ENCODE assay signal across 12 mouse cellular contexts in genomic region chr1:157036779-157037178, GRCm38 (mm10).
DNase-seq lines count a peak whose midpoint lies in the region; ATAC-seq lines count a peak whose summit lies in the region.
"Had no signal": no experiment of that assay in that cellular context is flagged by ENCODE, and none has a peak within 500 bp of the region (broad histone marks: within the 10 kb centered on the region; RNA-seq: fewer than 3 reads in every experiment).

No protein-coding gene starts in this region.

- no peak overlapping the region for H3K9ac ChIP-seq in embryonic facial prominence, embryonic 11.5 days (replicated peaks; ENCODE audit: low read length)
- no peak overlapping the region for H3K9ac ChIP-seq in midbrain, embryonic 11.5 days (ENCODE audit: low read length)
- H3K9ac ChIP-seq in midbrain, embryonic 16.5 days (ENCODE audit: low read depth, low read length): no peak overlapping the region
- H3K9ac ChIP-seq in forebrain, embryonic 15.5 days (replicated peaks): no peak overlapping the region
- H3K9ac ChIP-seq in midbrain, embryonic 14.5 days (replicated peaks; ENCODE audit: low read length): no peak overlapping the region
- H3K9ac ChIP-seq: liver, embryonic 14.5 days had no signal

- ATAC-seq in embryonic facial prominence, embryonic 11.5 days (replicated peaks; ENCODE audit: insufficient number of reproducible peaks, low FRiP score, low TSS enrichment, low read depth): no peak
- ATAC-seq in midbrain, embryonic 11.5 days (ENCODE audit: low FRiP score): no peak
- ATAC-seq in midbrain, embryonic 16.5 days: no peak
- no peak for ATAC-seq in forebrain, embryonic 15.5 days (replicated peaks)
- no peak for ATAC-seq in midbrain, embryonic 14.5 days (ENCODE audit: low FRiP score, low TSS enrichment)

- no peaks in the 10 kb centered on the region for H3K27me3 ChIP-seq in embryonic facial prominence, embryonic 11.5 days (ENCODE audit: control insufficient read depth, insufficient read depth, low read length)
- H3K27me3 ChIP-seq in embryonic facial prominence, embryonic 10.5 days (replicated peaks; ENCODE audit: low read depth, poor library complexity, severe bottlenecking): no peaks in the 10 kb centered on the region
- H3K27me3 ChIP-seq in midbrain, embryonic 11.5 days (ENCODE audit: control insufficient read depth, insufficient read depth, low read length): no peaks in the 10 kb centered on the region
- no peaks in the 10 kb centered on the region for H3K27me3 ChIP-seq in midbrain, embryonic 16.5 days (ENCODE audit: control insufficient read depth, insufficient read depth, low read depth, low read length)
- no peaks in the 10 kb centered on the region for H3K27me3 ChIP-seq in forebrain, embryonic 15.5 days
- H3K27me3 ChIP-seq in midbrain, embryonic 14.5 days (ENCODE audit: control insufficient read depth, insufficient read depth, low read length): no peaks in the 10 kb centered on the region

- no peaks in the 10 kb centered on the region; the same call in 1 of the 2 replicates for H3K4me1 ChIP-seq in embryonic facial prominence, embryonic 11.5 days (ENCODE audit: control insufficient read depth, insufficient read depth, low read length)
- peaks cover 44% of the 10 kb centered on the region for H3K4me1 ChIP-seq in embryonic facial prominence, embryonic 10.5 days
- H3K4me1 ChIP-seq in midbrain, embryonic 11.5 days (ENCODE audit: control insufficient read depth, insufficient read depth, low read length): peaks cover 22% of the 10 kb centered on the region
- H3K4me1 ChIP-seq in midbrain, embryonic 16.5 days (ENCODE audit: control insufficient read depth, insufficient read depth, low read length): peaks cover 15% of the 10 kb centered on the region
- H3K4me1 ChIP-seq in forebrain, embryonic 15.5 days: peaks cover 53% of the 10 kb centered on the region
- H3K4me1 ChIP-seq in midbrain, embryonic 14.5 days (ENCODE audit: control insufficient read depth, insufficient read depth, low read length): peaks cover 37% of the 10 kb centered on the region

- H3K9me3 ChIP-seq in embryonic facial prominence, embryonic 11.5 days (replicated peaks; ENCODE audit: control insufficient read depth, low read length): no peaks in the 10 kb centered on the region
- H3K9me3 ChIP-seq in embryonic facial prominence, embryonic 10.5 days: no peaks in the 10 kb centered on the region
- no peaks in the 10 kb centered on the region for H3K9me3 ChIP-seq in midbrain, embryonic 11.5 days (ENCODE audit: control insufficient read depth, low read length)
- H3K9me3 ChIP-seq in midbrain, embryonic 16.5 days (replicated peaks; ENCODE audit: control insufficient read depth, low read length, poor library complexity, severe bottlenecking): no peaks in the 10 kb centered on the region
- H3K9me3 ChIP-seq in forebrain, embryonic 15.5 days: no peaks in the 10 kb centered on the region
- H3K9me3 ChIP-seq in midbrain, embryonic 14.5 days (ENCODE audit: control insufficient read depth, low read length): no peaks in the 10 kb centered on the region

- WGBS in embryonic facial prominence, embryonic 11.5 days: 43% methylated on average over 4 of the region's 4 CpGs
- WGBS in embryonic facial prominence, embryonic 10.5 days: 57% methylated on average over 4 of the region's 4 CpGs
- 48% methylated on average over 4 of the region's 4 CpGs for WGBS in midbrain, embryonic 11.5 days
- WGBS in midbrain, embryonic 16.5 days: 14% methylated on average over 4 of the region's 4 CpGs
- WGBS in forebrain, embryonic 15.5 days: 4% methylated on average over 4 of the region's 4 CpGs
- 10% methylated on average over 4 of the region's 4 CpGs for WGBS in midbrain, embryonic 14.5 days

- H3K4me3 ChIP-seq in embryonic facial prominence, embryonic 11.5 days (ENCODE audit: low read depth, low read length): no peak overlapping the region
- no peak overlapping the region for H3K4me3 ChIP-seq in embryonic facial prominence, embryonic 10.5 days
- H3K4me3 ChIP-seq in midbrain, embryonic 11.5 days (ENCODE audit: low read depth, low read length): no peak overlapping the region
- no peak overlapping the region for H3K4me3 ChIP-seq in midbrain, embryonic 16.5 days (ENCODE audit: low read depth, low read length)
- no peak overlapping the region for H3K4me3 ChIP-seq in forebrain, embryonic 15.5 days
- no peak overlapping the region for H3K4me3 ChIP-seq in midbrain, embryonic 14.5 days (replicated peaks; ENCODE audit: low read depth, low read length)
- H3K4me3 ChIP-seq: erythroblast, embryonic 14.5 days had no signal

- no peak overlapping the region for H3K4me2 ChIP-seq in embryonic facial prominence, embryonic 11.5 days (ENCODE audit: low read depth, low read length)
- H3K4me2 ChIP-seq in midbrain, embryonic 11.5 days: no peak overlapping the region
- no peak overlapping the region for H3K4me2 ChIP-seq in midbrain, embryonic 16.5 days (ENCODE audit: low read length)
- no peak overlapping the region for H3K4me2 ChIP-seq in forebrain, embryonic 15.5 days (replicated peaks)
- H3K4me2 ChIP-seq in midbrain, embryonic 14.5 days (ENCODE audit: low read length): no peak overlapping the region

- no peak overlapping the region for H3K27ac ChIP-seq in embryonic facial prominence, embryonic 11.5 days (replicated peaks; ENCODE audit: low read depth, low read length)
- H3K27ac ChIP-seq in embryonic facial prominence, embryonic 10.5 days (replicated peaks): no peak overlapping the region
- 0 out of 2 replicates have a peak overlapping the region, but pooled peaks have one; percentile 26 for H3K27ac ChIP-seq in midbrain, embryonic 11.5 days (ENCODE audit: low read depth, low read length)
- no peak overlapping the region for H3K27ac ChIP-seq in midbrain, embryonic 16.5 days (ENCODE audit: low read length)
- peak overlapping the region; percentile 97 for H3K27ac ChIP-seq in forebrain, embryonic 15.5 days (replicated peaks)
- no peak overlapping the region for H3K27ac ChIP-seq in midbrain, embryonic 14.5 days (replicated peaks; ENCODE audit: low read depth, low read length)
- H3K27ac ChIP-seq: liver, embryonic 14.5 days had no signal

- DNase-seq in embryonic facial prominence, embryonic 11.5 days (ENCODE audit: low spot score): peak; percentile 15
- no peak for DNase-seq in embryonic facial prominence, embryonic 10.5 days (ENCODE audit: low spot score)
- peak; percentile 86 for DNase-seq in midbrain, embryonic 11.5 days (ENCODE audit: low spot score, missing footprints)
- peak; percentile 61 for DNase-seq in midbrain, embryonic 14.5 days
- no peak for DNase-seq in urinary bladder, postnatal 25 days (ENCODE audit: low spot score)
- DNase-seq in adrenal gland, adult 8-10 months: no peak
- DNase-seq: cerebellum, postnatal 10 days; kidney, postnatal 36 days had no signal

- no peaks in the 10 kb centered on the region for H3K36me3 ChIP-seq in embryonic facial prominence, embryonic 11.5 days (replicated peaks; ENCODE audit: control insufficient read depth, insufficient read depth, low read depth, low read length)
- H3K36me3 ChIP-seq in embryonic facial prominence, embryonic 10.5 days (replicated peaks): no peaks in the 10 kb centered on the region
- H3K36me3 ChIP-seq in midbrain, embryonic 11.5 days (ENCODE audit: control insufficient read depth, insufficient read depth, low read length): no peaks in the 10 kb centered on the region
- no peaks in the 10 kb centered on the region for H3K36me3 ChIP-seq in midbrain, embryonic 16.5 days (ENCODE audit: control insufficient read depth, insufficient read depth, low read length)
- H3K36me3 ChIP-seq in forebrain, embryonic 15.5 days: no peaks in the 10 kb centered on the region
- H3K36me3 ChIP-seq in midbrain, embryonic 14.5 days (ENCODE audit: control insufficient read depth, insufficient read depth, low read length): no peaks in the 10 kb centered on the region

Comparison
In these comparisons a context has a peak if more than half of its experiments do, and no peak if none do; other contexts are left out.
1. DNase-seq: peak in embryonic facial prominence, embryonic 11.5 days (single experiment), midbrain, embryonic 11.5 days (single experiment) and midbrain, embryonic 14.5 days (single experiment); none in embryonic facial prominence, embryonic 10.5 days (single experiment), urinary bladder, postnatal 25 days (single experiment) and adrenal gland, adult 8-10 months (single experiment).
2. H3K27ac ChIP-seq: peak in midbrain, embryonic 11.5 days (single experiment) and forebrain, embryonic 15.5 days (single experiment); none in embryonic facial prominence, embryonic 11.5 days (single experiment), embryonic facial prominence, embryonic 10.5 days (single experiment), midbrain, embryonic 16.5 days (single experiment) and midbrain, embryonic 14.5 days (single experiment).